Mouse (Mus musculus) heart, postnatal 0 days (tissue): Measurements from ENCODE around the gene Abcg4. TPM values are rescaled to one million over a fixed set of nuclear protein-coding genes. Genes with fewer than 3 reads are reported as not detected.
A peak's percentile ranks its signal among the peaks of the same experiment; 100 is the strongest.

Source experiments
- ATAC-seq: fragments of 200-750 bp; cut with Nextera tagmentation; 2 replicates; pipeline ENCODE4 v1.8.0; 2017; ENCODE audit warnings: low read depth, moderate number of reproducible peaks, moderate library complexity; ENCODE audit not compliant: insufficient read depth
- DNase-seq: peaks from one replicate; pipeline ENCODE4 v3.0.0-alpha.2; 2016; ENCODE audit warnings: low spot score
- H3K27ac ChIP-seq: fragments of 300-500 bp; sonication (generic); 2 replicates; pipeline ENCODE4 v1.5.1; 2014; ENCODE audit warnings: low read depth, mild to moderate bottlenecking
- H3K27me3 ChIP-seq: fragments of 300-500 bp; sonication (generic); 2 replicates; pipeline ENCODE4 v1.6.1; 2014; ENCODE audit warnings: low read length, mixed read lengths; ENCODE audit not compliant: control insufficient read depth, insufficient read depth
- H3K36me3 ChIP-seq: fragments of 300-500 bp; sonication (generic); replicated peaks from 2 replicates; pipeline ENCODE4 v1.6.1; 2014; ENCODE audit warnings: low read length, mixed read lengths; ENCODE audit not compliant: control insufficient read depth, insufficient read depth
- H3K4me1 ChIP-seq: fragments of 300-500 bp; sonication (generic); 2 replicates; pipeline ENCODE4 v1.6.1; 2014; ENCODE audit warnings: antibody characterized with exemption; ENCODE audit not compliant: control insufficient read depth, insufficient read depth
- H3K4me2 ChIP-seq: fragments of 300-500 bp; sonication (generic); 2 replicates; pipeline ENCODE4 v1.6.1; 2014; ENCODE audit warnings: low read depth, mild to moderate bottlenecking, low read length, moderate library complexity
- H3K4me3 ChIP-seq: fragments of 300-500 bp; sonication (generic); 2 replicates; pipeline ENCODE4 v1.5.1; 2014; ENCODE audit warnings: low read depth, low read length
- H3K9ac ChIP-seq: fragments of 300-500 bp; sonication (generic); replicated peaks from 2 replicates; pipeline ENCODE4 v1.6.1; 2014; ENCODE audit warnings: low read depth, low read length, mixed read lengths
- H3K9me3 ChIP-seq: fragments of 300-500 bp; sonication (generic); replicated peaks from 2 replicates; pipeline ENCODE4 v1.6.1; 2016; ENCODE audit warnings: low read length; ENCODE audit not compliant: control insufficient read depth
- CTCF ChIP-seq: IDR thresholded peaks from 2 replicates; pipeline ENCODE4 v1.5.1; 2016; ENCODE audit warnings: antibody characterized with exemption, control low read depth, low read depth
- EP300 ChIP-seq: IDR thresholded peaks from 2 replicates; pipeline ENCODE4 v1.6.1; 2016; ENCODE audit warnings: antibody characterized with exemption, low read depth
- WGBS: fragments of 180-500 bp; shearing (Covaris S2); extraction: QIAGEN DNeasy Blood & Tissue Kit; methylation state at CpG from one replicate; pipeline ENCODE4 v1.1.7; 2014; 5-methylcytosine and 5-hydroxymethylcytosine counted together
- polyA plus RNA-seq: library from polyadenylated mRNA; unstranded; fragments of >200 nt; fragmentation: Nextera tagmentation; extraction: Ambion mirVana; gene quantifications from 2 replicates; pipeline ENCODE4 v1.2.1, GENCODE M21; 2015
- total RNA-seq: library from RNA; depleted of rRNA; stranded (reverse); fragments of >200 nt; gene quantifications from 2 replicates; pipeline ENCODE4 v1.2.3, GENCODE M21; 2014; ENCODE audit warnings: low replicate concordance

Abcg4 gene
- total and polyA plus RNA-seq, 2 experiments from 2014 or later, result 0.49 to 2.1 TPM

DNA sequence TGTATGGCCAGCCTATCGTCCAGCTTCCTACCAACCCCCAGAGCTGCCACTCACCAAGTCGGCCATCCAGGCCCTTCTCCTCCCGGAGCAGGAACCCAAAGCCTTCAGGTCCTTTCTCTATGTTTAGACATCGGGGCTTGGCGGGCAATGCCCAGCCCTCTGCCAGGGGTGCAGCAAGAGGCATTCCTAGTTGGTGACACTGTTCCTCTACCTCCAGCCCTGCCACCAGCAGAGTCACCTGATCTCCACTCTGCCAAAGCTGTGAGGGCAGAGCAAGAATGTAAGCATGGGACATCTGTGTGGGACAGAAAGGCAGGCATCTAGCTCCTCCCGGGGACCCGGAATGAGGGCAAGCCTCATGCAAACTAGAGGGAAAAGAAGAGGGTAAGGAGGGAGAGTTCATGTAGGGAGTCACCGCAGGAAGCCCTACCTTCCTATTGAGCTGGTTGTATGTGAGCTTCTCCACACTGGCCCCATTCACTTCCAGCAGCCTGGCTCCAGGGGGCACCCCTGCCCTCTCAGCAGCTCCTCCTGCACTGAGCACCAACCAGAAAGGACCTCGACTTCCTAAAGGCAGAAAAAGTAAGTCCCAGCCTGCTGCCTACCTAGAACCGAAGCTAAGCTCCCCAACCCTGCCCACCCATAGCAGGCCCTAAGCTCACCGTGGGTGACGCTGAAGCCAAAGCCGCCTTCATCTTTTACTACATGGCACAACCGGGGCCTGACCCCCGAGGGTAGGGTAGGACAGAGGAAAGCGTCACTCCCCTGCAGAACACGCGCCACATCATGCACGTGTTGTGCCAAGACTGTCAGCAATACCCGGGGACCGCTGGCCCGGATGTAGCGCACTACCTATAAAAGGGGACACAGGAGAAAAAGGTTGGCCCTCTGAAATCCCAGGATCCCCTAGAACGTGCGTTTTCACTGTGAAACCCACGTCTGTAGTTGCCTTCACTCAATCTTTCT is 39.0 kb downstream of the Abcg4 start:
- H3K4me3 ChIP-seq, result no peak overlapping the region
- H3K36me3 ChIP-seq, result no peaks in the 10 kb centered on the region
- DNase-seq (peak; percentile 79), ATAC-seq (peak; percentile 88)
- no peaks in the 10 kb centered on the region for H3K27me3 ChIP-seq
- TF ChIP-seq EP300 (no peak), CTCF (peak; percentile 65)
- 33% methylated on average over 26 of the region's 26 CpGs for WGBS
- 0 out of 2 replicates have a peak overlapping the region, but pooled peaks have one; percentile 28 for H3K27ac ChIP-seq
- H3K9me3 ChIP-seq, result no peaks in the 10 kb centered on the region
- no peak overlapping the region for H3K9ac ChIP-seq
- peak overlapping the region; percentile 41 for H3K4me2 ChIP-seq
- H3K4me1 ChIP-seq, result no peaks in the 10 kb centered on the region

DNA sequence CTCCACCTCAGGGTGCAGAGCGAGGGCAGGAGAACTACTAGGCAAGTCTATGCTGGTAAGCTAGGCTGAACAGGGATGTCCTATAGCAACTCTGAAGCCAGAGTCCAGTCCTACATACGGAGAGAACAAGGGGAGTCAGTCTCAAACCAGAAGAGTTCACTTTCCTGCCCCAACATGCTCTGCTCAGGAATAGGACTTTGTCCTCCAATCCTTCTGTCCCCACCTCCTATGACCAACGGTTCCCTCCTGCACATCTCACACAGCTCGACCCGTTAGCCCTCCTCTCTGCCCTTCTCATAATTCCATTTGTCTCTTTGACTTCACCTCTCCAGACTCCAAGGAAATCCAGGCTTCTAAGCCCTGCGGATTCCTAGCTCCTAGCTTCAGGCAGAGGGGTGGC is 40.5 kb downstream of the Abcg4 start:
- WGBS, result 77% methylated on average over 6 of the region's 6 CpGs
- TF ChIP-seq CTCF, result no peak
- no peak for TF ChIP-seq EP300

DNA sequence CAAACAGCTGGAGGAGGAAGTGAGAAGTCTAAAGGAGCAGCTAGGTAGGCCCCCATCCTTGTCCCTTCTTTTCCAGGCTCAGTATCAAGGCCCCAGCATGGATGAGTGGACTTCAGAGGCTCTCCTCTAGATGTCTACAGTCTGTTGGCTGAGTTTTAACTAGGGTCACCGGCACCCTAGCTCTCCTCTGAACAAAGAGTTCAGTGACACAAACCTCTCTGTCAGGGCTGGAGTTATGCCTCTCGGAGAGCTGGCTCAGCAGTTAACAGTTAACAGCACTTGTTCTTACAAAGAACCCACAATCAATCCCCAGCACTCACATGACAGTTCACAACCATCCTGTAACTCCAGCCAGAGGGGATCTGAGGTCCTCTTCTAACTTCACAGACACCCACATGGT is 44.8 kb downstream of the Abcg4 start:
- TF ChIP-seq EP300, result no peak
- DNase-seq (no peak), ATAC-seq (no peak)
- Histone ChIP-seq H3K4me2 (no peak overlapping the region), H3K27ac (no peak overlapping the region), H3K4me1 (no peaks in the 10 kb centered on the region), H3K9me3 (no peaks in the 10 kb centered on the region), H3K4me3 (no peak overlapping the region), H3K27me3 (no peaks in the 10 kb centered on the region), H3K36me3 (no peaks in the 10 kb centered on the region), H3K9ac (no peak overlapping the region; the same call in 1 of the 2 replicates)
- 44% methylated on average over 2 of the region's 2 CpGs for WGBS

More for the DNA sequence above, 40.5 kb downstream of the Abcg4 start:
- no peaks in the 10 kb centered on the region for H3K4me1 ChIP-seq
- DNase-seq, result no peak
- H3K27ac ChIP-seq, result no peak overlapping the region
- H3K27me3 ChIP-seq, result no peaks in the 10 kb centered on the region
- no peak for ATAC-seq
- no peak overlapping the region for H3K4me3 ChIP-seq
- no peaks in the 10 kb centered on the region for H3K36me3 ChIP-seq
- H3K9ac ChIP-seq, result no peak overlapping the region
- no peak overlapping the region for H3K4me2 ChIP-seq
- H3K9me3 ChIP-seq, result no peaks in the 10 kb centered on the region

DNA sequence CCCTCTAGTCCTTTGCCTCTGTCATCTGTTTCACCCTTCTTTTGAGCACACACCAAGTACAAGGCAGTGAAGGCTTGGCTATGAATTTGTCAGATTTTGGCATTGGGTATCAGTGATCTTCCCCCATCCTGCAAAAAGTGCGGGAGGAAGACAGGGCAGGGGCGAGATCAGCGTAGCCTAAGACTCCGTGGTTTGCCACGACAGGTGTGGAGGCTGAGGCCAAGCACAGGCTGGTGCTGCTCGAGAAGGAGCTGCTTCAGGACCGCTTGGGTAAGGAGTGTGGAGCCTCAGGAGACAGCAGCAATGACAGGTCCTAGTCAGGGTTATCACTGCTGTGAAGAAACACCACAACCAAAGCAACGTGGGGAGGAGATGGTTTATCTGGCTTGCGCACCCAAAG is 47.0 kb downstream of the Abcg4 start:
- Histone ChIP-seq H3K4me3 (no peak overlapping the region), H3K27me3 (no peaks in the 10 kb centered on the region), H3K4me2 (no peak overlapping the region), H3K36me3 (no peaks in the 10 kb centered on the region), H3K9me3 (no peaks in the 10 kb centered on the region), H3K27ac (no peak overlapping the region), H3K4me1 (no peaks in the 10 kb centered on the region), H3K9ac (no peak overlapping the region; the same call in 1 of the 2 replicates)
- WGBS, result 55% methylated on average over 9 of the region's 9 CpGs
- DNase-seq (no peak), ATAC-seq (no peak)
- TF ChIP-seq CTCF (no peak), EP300 (no peak)

DNA sequence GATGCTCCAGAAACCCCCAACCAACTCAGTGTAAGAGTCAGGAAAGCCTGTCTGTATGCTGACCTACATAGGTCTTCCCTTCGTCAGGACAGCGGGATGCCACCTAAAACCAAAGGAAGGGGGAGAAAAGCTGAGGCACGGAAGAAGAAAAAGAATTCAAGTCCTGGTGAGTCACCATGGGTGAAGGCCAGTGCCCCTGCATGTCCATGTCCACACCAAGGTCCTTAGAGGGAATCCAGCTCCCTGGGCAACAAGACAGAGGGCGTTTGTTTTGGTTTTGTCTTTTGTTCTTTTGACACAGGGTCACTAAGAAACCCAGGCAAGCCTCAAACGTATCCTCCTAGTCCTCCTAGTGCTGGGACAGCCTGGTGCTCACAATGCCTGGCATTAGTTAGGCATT is 47.5 kb downstream of the Abcg4 start:
- Histone ChIP-seq H3K36me3 (no peaks in the 10 kb centered on the region), H3K9me3 (no peaks in the 10 kb centered on the region), H3K27me3 (no peaks in the 10 kb centered on the region), H3K4me2 (no peak overlapping the region), H3K4me3 (no peak overlapping the region), H3K27ac (no peak overlapping the region), H3K9ac (no peak overlapping the region), H3K4me1 (no peaks in the 10 kb centered on the region)
- 53% methylated on average over 5 of the region's 5 CpGs for WGBS
- DNase-seq (no peak), ATAC-seq (no peak)
- TF ChIP-seq CTCF (no peak), EP300 (no peak)
